Mouse (Mus musculus) left cerebral cortex, adult 18-20 months (tissue): ENCODE results near the gene Fat4. TPM values are rescaled to one million over a fixed set of nuclear protein-coding genes. Genes with fewer than 3 reads are reported as not detected.

Experiments used
- DNase-seq, 2 experiments: peaks; one replicate each; pipeline ENCODE4 v3.0.0; 2021 to 2022; ENCODE audit warnings: low spot score in 2 of 2, mixed read lengths in 1 of 2
- total RNA-seq, 2 experiments: library from RNA; stranded (reverse); gene quantifications; 2 replicates each; pipeline ENCODE4 v1.2.3; 2021

The Fat4 gene
- total RNA-seq, 2 experiments from 2014 or later, result 9.8 to 10.2 TPM

DNA sequence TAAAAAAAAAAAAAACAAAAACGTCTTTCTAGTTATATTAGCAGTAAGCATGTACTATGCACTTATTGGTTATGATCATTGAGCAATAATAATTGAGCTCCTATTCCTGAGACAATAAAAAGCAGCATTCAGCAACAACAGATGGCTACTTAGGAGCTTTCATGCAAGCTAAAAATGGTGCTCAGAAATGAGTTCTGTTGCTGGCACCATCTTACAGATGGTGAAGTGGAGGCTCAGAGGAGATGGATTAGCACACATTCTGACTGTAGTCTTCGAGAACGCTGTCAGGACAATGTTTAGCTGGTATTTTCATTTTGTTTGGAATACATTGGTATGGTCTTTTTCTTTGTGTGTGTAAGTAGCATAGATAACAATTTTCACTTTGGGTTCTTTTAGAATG lies 20.1 kb downstream of the Fat4 start:
- DNase-seq, result no peak

DNA sequence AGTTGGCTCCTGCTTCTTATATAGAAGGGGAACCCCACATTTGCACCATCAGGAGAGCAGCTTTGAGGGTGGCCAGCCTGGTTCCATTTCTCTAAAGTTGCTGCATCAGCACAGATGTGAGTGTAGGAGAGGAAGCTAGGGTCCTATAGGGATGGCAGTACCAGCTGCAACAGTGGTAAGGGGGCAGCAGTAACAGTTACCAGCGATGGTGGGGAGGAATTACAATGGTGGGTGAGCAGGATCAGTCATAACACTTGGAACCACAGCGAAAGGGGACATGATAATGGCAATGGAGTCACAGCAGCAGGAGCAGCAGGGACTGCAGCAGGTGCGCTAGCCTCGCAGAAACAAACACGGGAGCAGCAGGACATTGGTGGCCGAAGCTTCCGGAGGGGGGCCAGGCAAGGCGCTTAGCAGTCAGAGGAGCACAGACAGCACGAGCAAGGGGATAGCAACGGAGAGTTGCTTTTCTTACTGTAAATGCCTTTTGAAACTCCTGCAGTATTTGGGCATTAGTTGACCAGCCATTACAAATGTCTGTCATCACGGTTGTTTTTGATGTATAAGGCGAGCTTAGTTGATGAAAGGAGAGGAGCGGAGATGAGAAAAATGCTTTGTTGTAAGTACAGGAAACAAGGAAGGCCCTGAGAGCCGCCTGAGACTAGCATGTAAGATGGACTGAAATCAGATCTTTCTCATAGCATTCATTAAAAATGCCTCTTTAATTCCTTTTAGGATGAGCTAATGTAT lies 21.1 kb downstream of the Fat4 start:
- DNase-seq, result no peak

DNA sequence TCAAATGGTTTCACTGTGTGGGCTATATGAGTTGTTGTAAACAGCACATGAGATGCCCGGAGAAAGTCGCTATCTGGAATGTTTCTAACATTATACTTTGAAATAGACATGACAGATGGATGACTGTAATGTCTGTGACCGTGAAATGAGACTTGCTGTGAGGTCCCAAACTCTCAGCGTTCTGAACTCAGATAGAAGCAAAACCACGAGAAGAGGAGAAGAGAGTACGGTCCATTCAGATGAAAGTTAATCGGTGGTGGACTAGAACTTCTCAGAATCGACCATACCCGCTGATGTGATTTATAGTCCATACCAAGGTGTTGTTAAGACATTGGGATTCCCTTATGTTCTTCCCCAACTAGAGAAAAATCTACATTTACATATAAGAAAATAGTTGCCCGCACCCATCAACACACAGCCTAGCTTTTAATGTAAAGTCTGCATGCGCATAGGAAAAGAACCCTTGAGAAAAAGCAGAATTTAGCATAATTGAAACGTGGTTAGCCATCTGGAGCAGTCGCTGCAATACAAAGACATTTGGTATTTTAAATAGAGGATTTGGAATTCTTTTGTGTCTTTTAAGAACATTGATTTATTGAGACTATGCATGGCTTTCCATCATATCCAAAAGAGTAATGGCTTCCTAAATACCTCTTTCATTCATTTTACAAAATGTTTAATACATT lies 21.8 kb downstream of the Fat4 start:
- no peak for DNase-seq

DNA sequence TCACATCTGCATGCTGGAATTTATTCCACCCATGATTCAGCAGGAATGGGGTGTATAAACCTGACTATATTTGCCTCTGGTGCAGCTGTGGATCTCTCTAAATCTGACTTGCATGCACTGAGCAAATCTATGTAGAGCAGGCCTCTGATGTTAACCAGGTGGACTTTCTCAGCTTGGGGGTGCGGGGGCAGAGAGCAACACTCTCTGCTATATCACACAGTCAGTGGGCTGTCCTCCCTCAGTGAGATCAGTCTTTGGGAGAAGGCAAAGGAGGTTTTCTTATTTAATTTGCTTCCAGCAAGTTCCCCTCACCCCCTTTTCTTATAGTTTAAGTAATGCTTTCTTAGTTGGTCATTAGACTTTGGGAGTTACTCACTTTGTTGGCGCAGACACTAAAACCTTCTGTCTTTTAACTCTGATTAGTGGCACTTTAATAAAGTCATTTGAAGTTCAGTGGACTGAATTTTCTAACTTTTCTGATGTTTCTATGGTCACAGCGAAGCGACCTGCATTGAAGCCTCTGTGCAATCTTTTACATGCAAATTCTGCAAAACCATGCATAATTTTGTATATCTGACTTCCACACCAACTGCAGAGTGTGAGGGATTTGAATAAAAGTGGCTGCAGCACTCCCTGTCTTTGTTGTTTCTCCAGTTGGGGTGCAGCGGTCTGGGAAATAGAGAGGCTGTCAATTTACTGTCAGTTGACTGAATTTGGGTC lies 26.2 kb downstream of the Fat4 start:
- DNase-seq, result no peak

DNA sequence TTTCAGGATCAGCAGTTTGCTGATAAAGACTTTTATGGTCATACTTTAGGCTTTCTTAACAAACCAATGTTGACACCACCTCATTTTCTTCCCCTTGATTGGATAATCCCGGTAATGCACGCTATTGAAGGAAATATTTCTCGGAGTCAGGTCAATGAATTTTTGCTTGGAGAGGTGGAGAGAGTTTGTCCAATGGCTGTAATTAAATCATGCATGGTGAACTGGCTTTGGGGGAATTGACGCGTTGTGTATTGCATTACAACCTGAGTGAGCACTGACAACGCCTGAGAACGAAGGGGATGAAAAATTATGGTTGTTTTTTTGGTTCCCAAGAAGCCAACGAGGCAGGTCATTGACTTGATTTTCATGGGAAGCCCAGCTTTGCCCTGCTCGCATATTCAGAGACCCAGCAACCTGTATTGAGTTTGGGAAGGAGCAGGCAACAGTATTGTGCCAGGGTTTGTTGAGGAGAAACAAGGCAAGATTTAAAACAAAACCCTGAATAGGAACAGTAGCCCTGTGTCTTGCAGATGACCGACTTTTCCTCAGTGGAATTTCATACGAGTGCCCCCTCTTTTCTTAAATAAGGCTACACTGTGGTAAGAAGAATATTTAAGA lies 26.9 kb downstream of the Fat4 start:
- no peak for DNase-seq

DNA sequence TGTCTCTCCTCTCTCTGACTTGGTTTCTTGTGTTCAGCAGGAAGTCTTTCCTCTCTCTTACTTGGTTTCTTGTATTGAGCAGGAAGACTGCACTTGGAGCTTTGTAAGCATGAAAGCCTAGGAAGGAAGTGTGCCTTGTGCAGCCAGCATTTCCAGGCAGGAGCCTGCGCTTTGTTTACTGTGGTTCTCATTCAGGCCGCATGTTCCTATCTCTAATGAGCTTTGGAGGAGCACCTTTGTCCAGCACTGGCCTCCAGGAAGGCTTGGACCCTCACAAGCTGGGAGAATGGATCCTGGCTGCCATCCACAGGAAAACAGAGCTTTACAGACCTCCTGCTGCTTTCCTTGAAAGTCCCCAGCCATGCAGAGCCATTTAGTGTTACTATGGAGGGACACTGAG lies 32.2 kb downstream of the Fat4 start:
- no peak for DNase-seq

DNA sequence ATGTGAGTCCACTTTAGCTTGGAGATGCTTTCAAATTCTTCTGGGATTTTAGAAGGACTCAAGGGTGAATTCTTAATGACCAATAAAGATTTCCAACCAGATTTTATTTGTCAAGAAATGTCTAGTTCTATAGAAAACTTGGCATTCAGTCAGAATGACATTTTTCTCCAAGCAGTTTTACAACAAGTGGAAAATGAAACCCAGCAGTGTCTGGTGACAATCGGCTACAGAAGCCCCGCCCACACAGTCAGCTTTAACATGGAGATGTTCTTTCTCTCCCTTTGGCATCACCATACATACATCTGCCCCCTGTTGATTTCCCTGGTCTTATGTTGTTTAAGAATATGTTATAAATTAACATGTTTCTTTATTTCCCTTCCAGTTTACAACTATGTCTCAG lies 34.3 kb downstream of the Fat4 start:
- no peak for DNase-seq

DNA sequence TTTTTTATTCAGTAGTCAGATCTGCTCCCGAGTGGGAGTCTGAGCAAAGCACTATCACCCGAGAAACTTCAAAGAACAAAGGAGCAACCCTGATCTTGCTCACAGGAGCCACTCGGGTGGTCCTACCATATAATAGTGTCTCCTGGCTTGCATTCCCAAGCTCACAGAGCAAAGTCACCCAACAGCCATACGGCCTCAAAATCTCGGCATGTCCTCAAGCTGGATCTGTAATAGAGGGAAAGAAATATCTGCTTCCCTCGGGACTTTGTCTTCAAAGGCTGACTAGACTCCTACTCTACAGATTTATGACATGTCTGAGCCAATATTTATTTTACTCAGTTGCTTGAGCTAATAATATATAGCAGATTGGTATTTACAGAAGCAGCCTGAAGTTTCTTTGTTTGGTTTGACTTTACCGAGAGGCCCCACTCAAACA lies 36.5 kb downstream of the Fat4 start:
- no peak for DNase-seq

DNA sequence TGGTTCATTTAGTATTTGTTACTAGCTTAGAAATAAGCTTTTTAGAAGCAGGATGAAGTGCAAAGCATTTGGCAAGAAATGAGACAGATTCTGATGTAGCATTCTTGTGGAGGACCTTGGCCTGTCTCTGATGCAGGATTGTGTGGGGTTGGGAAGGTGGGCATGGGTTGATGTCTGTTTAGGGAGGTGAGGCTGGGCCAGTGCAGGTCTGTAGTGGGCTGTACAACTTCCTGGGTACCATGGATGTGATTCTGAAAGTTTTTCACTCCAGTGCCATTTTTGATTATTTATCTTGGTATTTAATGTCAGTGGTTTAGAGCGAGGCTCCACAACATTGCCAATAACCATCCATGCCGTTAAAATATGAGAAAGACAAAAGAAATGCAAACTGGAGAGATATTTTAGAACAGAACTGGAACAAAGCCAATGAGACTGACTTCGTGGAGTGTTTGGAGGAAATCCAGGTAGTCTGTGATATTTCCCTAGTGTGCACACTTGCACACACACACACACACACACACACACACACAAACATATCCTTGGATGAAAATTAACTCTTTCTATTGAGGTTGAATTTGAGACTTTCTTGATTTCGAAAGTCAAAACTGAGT lies 41.4 kb downstream of the Fat4 start:
- DNase-seq, result no peak

DNA sequence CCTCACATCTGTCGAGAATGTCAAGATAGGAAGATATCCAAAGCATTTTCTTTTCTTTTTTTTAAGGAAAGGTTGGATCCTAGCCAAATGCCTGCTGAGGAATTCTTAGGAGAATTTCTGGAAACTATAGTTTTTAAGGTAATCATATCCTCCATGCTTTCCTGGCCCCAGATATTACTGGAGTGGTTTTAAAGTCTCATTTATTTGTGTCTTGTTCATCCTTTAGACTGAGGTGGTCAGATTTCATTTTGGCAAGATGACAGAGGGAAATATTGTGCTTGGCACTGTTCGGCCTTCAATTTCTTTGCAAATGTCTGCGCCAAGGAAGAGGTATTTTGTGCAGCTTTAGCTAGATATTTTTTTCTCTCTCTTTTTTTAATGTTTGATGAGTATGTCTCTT lies 42.0 kb downstream of the Fat4 start:
- no peak for DNase-seq

DNA sequence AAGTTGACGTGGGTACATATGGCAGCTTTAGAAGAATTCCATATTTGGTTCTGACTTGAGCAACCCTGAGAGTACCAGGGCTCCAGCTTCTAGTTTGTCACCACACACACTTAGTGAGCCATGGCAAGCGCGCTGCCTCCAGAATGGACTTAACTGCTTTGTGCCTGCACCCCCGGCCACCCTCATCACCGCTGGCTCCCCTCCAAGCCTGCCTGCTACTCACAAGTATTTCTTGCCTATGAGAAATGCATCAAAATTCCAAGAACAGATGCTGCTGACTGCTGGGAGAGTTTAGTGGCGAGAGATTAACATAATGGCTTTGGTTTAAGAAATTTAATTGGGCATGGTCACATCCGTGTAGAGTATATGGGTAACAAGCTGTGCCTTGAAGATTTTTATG lies 48.0 kb downstream of the Fat4 start:
- DNase-seq, result peak; percentile 56 to 72

DNA sequence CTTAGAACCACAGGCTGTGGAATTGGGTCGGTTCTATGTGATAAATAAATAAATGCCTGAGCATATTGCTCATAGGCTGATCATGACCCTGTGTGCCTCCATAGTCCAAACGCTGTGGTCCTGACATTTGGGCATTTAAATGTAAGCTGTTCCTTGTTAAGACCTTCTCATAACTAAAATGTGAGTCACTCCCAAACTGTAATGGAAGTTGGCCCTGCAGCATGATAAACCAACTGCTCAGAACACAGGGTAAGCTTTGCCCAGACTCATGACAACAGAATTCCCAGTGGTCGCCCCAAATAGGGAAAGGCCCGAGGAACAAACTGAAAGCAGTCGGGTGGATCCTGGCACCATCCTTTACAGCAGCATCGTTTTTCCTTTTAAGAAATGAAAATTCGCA lies 49.7 kb downstream of the Fat4 start:
- DNase-seq, result no peak

DNA sequence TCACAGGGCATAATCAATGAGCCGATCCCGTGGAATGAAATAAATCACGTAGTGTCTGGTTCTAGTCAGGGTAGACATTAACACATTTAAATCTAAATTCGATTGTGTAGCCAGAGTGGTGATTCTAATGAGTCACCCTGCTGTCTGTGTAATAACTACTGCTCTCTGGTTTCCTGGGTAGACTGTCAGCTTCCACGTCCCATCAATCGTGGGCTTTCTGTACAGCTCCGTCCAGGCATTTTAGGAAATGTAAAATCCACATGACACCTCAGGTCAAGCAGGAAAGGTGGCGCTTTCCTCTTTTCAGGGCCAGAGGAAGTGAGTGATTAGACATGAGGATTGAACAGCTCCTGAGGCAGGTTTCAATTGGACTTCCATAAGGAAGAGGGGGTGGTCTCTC lies 50.4 kb downstream of the Fat4 start:
- no peak for DNase-seq

DNA sequence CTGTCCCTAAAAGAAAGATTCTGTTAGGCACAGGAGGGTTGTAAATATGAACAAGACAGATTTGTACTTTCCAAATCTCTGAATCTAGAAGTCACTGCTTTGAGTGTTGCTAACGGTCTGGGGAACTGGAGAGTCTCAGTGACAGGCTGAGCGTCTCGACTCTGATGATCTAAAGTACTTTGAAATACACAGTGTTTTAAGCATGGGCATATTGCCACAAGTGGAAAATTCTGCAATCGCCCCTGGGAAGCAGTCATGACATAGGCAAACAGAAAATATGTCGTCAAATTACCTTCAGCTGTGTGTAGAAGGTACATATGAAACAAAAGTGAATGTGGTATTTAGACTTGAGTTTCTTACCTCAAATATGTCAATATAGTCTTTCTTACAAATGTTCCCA lies 51.4 kb downstream of the Fat4 start:
- DNase-seq, result no peak

DNA sequence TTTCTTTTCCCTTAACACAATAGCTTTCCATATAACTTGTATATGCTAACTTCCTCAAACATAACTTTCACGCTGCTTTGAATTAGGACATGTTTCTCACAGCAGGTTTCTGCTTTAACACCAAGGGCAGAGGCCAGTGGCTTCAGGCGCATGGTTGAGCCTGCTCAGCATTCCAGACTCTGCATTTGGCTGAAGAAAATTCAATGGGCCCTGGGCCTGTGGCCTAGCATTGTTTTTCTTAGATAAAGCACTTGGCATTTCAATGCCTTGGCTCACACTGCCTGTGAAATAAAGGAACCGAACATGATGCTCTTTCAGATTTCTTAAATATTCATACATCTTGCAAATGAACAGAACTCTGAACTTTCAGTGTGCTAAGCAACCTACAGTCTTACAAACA lies 52.8 kb downstream of the Fat4 start:
- no peak for DNase-seq

DNA sequence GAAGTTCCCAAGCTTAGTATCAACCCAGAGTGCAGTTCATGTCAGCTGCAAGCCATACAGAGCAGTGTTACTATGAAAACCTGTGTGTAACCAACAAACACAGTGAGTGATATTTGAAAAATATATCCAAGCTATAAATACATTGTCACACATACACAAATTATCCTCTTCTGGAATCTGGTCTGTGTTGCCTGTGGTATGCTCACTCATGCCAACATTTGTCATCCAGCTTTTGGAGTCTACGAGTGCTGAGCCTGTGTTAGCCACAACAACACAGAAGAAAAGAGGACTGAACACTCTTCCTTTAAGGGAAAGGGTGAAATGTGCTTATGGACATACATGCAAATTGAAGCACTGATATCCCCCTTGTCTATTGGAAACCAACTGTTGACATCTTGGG lies 53.6 kb downstream of the Fat4 start:
- DNase-seq, result no peak

DNA sequence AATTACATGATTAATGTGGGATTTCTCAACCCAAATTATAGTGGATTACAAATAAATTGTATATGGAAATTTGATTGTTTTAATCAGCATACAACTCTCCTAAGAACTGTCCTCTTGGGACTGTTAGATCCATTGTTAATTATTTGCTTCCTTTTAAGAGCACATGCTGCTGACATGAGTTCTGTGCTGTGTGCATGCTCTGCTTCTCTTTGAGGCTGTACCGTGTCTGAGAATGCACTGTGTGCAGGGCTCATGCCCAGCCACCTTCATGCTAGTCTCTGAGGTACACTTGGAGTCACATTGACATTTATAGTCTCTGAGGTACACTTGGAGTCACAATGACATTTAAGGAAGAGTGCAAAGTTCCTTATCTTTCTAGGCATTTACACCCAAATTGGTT lies 58.4 kb downstream of the Fat4 start:
- no peak for DNase-seq

DNA sequence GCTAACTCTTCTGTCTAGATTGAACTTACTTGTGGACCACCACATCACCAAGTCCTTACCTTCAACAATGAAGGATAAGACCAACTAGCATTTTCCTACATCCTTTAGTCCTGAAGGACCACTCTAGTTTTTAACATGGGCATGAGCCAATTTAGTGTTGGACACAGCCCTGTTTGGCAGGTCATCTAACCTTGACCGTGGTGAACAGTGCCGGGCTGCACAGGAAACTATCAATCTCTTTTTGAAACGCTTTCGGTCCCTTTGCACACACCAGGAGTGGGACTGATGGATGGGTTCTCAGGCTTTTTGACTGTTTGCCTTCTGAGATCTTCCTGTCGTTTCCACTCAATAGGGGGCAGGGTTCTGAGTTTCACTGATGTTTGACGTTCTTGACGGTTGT lies 61.0 kb downstream of the Fat4 start:
- no peak for DNase-seq

DNA sequence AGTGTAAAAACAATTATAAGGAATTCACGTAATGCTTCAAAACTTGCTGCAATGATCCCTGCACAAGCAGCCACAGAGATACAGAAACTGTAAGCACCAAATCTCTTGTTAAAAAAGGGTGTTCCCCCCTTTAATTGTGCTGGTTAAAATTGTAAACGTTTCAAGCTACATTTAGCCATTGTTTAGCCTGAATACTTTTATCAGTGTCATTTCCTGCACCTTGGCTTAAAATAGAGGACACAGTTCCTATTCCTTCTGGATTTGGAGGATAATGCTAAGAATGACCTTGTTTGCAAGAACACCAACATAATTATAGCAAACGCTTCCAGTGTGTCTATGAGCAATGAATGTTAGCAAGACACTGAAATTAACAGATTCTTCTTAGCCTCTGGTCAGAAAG lies 65.9 kb downstream of the Fat4 start:
- DNase-seq, result no peak

DNA sequence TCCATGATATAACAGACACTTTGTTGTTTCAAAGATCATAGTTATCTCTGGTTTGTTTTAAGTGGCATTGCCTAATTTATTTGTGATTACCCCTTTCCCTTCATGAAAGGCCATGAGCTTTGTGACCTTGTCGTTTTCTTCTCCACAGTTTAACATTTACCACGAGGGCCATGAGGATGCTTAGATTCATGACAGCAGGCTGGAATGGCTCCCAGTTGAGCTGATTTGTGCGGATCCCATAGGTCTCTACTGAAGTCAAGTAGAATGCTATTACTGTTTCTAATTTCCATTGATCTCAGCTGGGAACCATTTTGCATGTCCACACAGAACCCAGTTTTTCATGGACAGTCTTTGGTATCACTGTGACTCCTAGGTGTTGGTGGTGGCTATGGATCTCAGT lies 67.5 kb downstream of the Fat4 start:
- DNase-seq, result no peak

DNA sequence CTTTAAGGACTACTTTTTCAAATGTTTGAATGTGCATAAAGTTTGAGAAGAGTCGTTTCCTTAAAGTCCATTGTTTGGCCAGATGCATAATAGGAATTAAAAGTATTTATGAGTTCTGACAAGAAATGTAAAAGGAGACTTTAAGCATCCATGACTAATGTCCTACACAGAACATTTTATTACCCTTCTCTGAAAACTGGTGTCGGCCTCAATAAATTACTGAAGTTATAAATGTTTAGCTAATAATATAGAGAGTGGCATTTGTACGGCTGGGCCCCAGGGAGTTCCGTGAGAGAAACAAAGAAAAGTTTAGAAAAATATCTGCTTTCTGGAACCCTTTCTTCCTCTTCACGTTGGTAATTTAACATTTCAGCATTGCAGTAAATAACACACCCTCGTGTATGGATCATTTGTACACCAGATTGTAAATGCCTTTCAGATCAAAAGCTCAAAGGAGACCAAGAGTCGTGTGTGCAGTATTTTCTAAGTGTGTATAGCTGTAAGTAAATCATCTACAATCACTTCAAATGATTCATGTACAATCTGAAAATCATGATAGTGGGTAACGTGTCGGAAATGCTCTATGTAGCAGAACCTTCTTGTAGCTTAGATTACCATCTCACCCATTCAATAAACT lies 69.4 kb downstream of the Fat4 start:
- DNase-seq, result no peak
